Mouse (Mus musculus): ENCODE data around the gene Prickle3. TPM values are rescaled to one million over a fixed set of nuclear protein-coding genes. Genes with fewer than 3 reads are reported as not detected.

Gene Prickle3
- total and polyA plus RNA-seq, 3 experiments = 1.2 to 3.3 TPM; not detected in 1

DNA sequence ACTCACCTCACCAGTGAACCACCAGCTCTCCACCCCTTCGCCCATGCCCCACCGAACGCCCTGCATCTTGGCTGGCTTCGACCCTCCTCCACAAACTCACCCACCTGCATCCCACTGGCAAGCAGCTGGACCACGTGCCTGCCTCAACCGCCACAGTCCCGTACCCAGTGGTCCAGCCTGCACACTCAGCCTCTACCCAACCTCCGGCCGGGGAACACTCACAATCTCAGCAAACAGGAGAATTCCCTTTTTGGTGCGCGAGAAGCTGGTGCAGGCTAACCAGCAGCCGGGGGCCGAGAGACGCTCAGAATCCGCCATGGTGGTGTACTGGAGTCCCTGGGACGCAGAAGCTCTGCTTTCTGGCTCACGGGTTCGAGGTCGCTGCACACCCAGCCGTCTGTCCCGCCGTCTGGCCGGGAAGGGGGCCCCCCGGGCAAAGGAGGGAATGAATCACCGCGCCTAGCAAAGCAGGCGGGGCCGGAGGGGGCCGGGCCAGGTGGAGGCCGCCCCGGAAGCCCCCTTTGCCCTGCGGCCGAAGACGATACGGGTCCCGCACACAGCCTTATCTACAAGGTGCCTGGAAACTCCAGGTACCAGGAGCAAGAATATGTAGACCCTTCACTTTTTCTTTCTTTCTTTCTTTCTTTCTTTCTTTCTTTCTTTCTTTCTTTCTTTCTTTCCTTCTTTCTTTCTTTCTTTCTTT lies 14.0 kb downstream of the Prickle3 start, which contains the start of gene Plp2 (continued):
- no peak for TF ChIP-seq UBTF (IDR thresholded peaks at IDR 0.05; ENCODE audit: borderline replicate concordance, insufficient read depth, low read depth, low read length)
- no peak for TF ChIP-seq E2F4 (IDR thresholded peaks at IDR 0.05; ENCODE audit: borderline replicate concordance, low read depth, low read length)
- no peak for TF ChIP-seq MAFK (IDR thresholded peaks at IDR 0.05; ENCODE audit: borderline replicate concordance, low read depth, low read length)
- TF ChIP-seq GATA1 (IDR thresholded peaks at IDR 0.05; ENCODE audit: low read depth, low read length) = peak; percentile 53

DNA sequence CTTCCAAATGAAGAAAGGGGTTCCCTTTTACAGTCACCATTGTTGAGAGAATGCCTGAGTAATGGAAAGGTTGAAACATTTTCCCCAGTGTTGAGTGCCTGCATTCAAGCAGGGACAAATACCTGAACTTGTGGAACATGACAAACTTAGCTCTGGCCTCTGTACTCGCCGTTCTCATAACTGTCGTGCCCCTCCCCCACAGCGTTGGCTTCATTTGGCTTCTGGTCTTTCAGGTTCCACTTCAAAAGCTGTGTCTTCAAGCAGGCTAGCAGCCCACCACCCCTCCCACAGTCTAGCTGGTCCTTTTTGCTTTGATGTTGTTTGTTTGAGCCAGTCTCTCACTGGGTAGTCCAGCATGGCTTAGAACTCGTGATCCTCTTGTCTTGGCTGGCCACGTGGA lies 15.7 kb downstream of the Prickle3 start:
- Histone ChIP-seq H3K4me1 (ENCODE audit: control insufficient read depth in 1 of 2, insufficient read depth in 2 of 2, low read length in 2 of 2) (peaks cover 11 to 25% of the 10 kb centered on the region in 2 experiments), H3K36me3 (ENCODE audit: control insufficient read depth in 1 of 2, insufficient read depth in 2 of 2, low read length in 2 of 2) (peaks cover 0 to 22% of the 10 kb centered on the region in 2 experiments; a peak in 2 of 4 replicates), H3K4me3 (ENCODE audit: control insufficient read depth in 1 of 2, insufficient read depth in 1 of 2, low read depth in 2 of 2, low read length in 2 of 2) (peak overlapping the region in 1 of 2 experiments; percentile 5; a peak in 1 of 4 replicates), H3K79me2 (ENCODE audit: control insufficient read depth, insufficient read depth, low read length, poor library complexity) (peaks cover 5% of the 10 kb centered on the region; the same call in 1 of the 2 replicates), H3K9ac (ENCODE audit: control insufficient read depth, low read depth, low read length, poor library complexity, severe bottlenecking) (peak overlapping the region; percentile 31; the same call in 1 of the 2 replicates), H3K27me3 (ENCODE audit: control insufficient read depth in 1 of 2, insufficient read depth in 2 of 2, low read length in 2 of 2) (no peaks in the 10 kb centered on the region), H3K27ac (ENCODE audit: control insufficient read depth, low read depth, low read length) (peak overlapping the region; percentile 95), H3K9me3 (replicated peaks; ENCODE audit: insufficient read depth, low read length) (no peaks in the 10 kb centered on the region)
- TF ChIP-seq MYB (IDR thresholded peaks at IDR 0.05; ENCODE audit: low read depth, low read length) = no peak
- TF ChIP-seq CHD2 (IDR thresholded peaks at IDR 0.05; ENCODE audit: low read length) = peak; percentile 51; the same call in 1 of the 2 replicates
- TF ChIP-seq MYC (IDR thresholded peaks at IDR 0.05; ENCODE audit: low read depth, low read length) = peak; percentile 37; the same call in 1 of the 2 replicates
- peak in 1 of 2 experiments; percentile 30; a peak in 2 of 4 replicates for TF ChIP-seq EP300 (IDR thresholded peaks at IDR 0.05; ENCODE audit: low read depth in 1 of 2, low read length in 2 of 2)
- TF ChIP-seq POLR2AphosphoS5 (IDR thresholded peaks at IDR 0.05; ENCODE audit: borderline replicate concordance, low read depth, low read length) = no peak
- peak; percentile 24; the same call in 1 of the 2 replicates for TF ChIP-seq ETS1 (IDR thresholded peaks at IDR 0.05; ENCODE audit: low read depth, low read length)
- TF ChIP-seq POLR2A (IDR thresholded peaks at IDR 0.05; ENCODE audit: control insufficient read depth in 1 of 2, insufficient read depth in 1 of 2, low read depth in 1 of 2, low read length in 2 of 2, poor library complexity in 1 of 2) = no peak
- TF ChIP-seq BHLHE40 (IDR thresholded peaks at IDR 0.05; ENCODE audit: borderline replicate concordance, low read depth, low read length) = 0 out of 2 replicates have a peak, but pooled peaks have one; percentile 16
- peak; percentile 47 for DNase-seq (ENCODE audit: low read depth, low spot score)

DNA sequence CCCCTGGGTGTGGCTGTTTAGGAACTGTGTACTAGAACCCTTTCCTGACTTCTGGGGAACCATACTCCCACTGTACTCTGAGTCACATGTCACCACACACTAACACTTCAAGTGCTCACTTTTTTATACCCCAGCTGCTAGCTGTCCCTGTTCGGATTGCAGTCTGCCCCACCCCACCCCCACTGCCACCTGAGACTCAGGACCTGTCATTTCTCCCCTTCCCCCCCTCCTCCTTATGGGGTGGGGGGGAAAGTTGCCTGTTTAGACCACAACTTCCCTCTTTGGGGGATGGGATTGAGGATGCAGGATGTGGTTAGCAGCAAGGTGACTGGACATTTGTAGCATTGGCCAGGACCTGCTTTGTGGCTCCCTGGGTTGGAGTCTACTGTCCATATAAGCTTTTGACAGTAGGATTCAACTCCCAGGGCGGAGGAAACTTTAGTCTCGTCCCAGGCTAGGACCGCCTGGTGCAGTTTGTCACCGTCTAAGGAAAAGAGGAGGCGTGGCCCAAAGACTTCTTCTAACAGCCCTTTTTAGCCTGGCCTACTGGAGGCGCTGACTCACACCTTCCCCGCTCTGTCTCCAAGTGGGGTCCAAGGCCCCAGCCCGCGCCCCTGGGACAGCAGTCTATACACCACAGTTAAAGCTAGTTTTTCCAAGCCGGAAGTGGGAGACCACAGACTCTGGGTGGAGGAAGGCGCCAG lies 16.7 kb downstream of the Prickle3 start:
- Histone ChIP-seq H3K4me1 (ENCODE audit: control insufficient read depth in 1 of 2, insufficient read depth in 2 of 2, low read length in 2 of 2) (peaks cover 11 to 25% of the 10 kb centered on the region in 2 experiments), H3K27me3 (ENCODE audit: control insufficient read depth in 1 of 2, insufficient read depth in 2 of 2, low read length in 2 of 2) (no peaks in the 10 kb centered on the region), H3K9ac (ENCODE audit: control insufficient read depth, low read depth, low read length, poor library complexity, severe bottlenecking) (peak overlapping the region; percentile 82), H3K27ac (ENCODE audit: control insufficient read depth, low read depth, low read length) (peak overlapping the region; percentile 95), H3K79me2 (ENCODE audit: control insufficient read depth, insufficient read depth, low read length, poor library complexity) (peaks cover 5% of the 10 kb centered on the region; the same call in 1 of the 2 replicates), H3K36me3 (ENCODE audit: control insufficient read depth in 1 of 2, insufficient read depth in 2 of 2, low read length in 2 of 2) (peaks cover 0 to 22% of the 10 kb centered on the region in 2 experiments; a peak in 2 of 4 replicates), H3K4me3 (ENCODE audit: control insufficient read depth in 1 of 2, insufficient read depth in 1 of 2, low read depth in 2 of 2, low read length in 2 of 2) (peak overlapping the region; percentile 67 to 81), H3K9me3 (replicated peaks; ENCODE audit: insufficient read depth, low read length) (no peaks in the 10 kb centered on the region)
- DNase-seq (ENCODE audit: low read depth, low spot score) = peak; percentile 92
- TF ChIP-seq USF1 (IDR thresholded peaks at IDR 0.05; ENCODE audit: low read depth, low read length) (peak; percentile 76), GABPA (IDR thresholded peaks at IDR 0.05; ENCODE audit: low read depth, low read length) (no peak), ETS1 (IDR thresholded peaks at IDR 0.05; ENCODE audit: low read depth, low read length) (peak; percentile 89), KAT2A (conservative IDR thresholded peaks at IDR 0.05; ENCODE audit: low read depth, low read length) (no peak; the same call in 1 of the 2 replicates), NELFE (IDR thresholded peaks at IDR 0.05; ENCODE audit: low read depth, low read length) (peak; percentile 74), RCOR1 (IDR thresholded peaks at IDR 0.05; ENCODE audit: low read depth, low read length) (peak; percentile 69), CHD2 (IDR thresholded peaks at IDR 0.05; ENCODE audit: low read length) (peak; percentile 83), BHLHE40 (IDR thresholded peaks at IDR 0.05; ENCODE audit: borderline replicate concordance, low read depth, low read length) (0 out of 2 replicates have a peak, but pooled peaks have one; percentile 54), MYC (IDR thresholded peaks at IDR 0.05; ENCODE audit: low read depth, low read length) (peak; percentile 46; the same call in 1 of the 2 replicates), SMC3 (IDR thresholded peaks at IDR 0.05; ENCODE audit: low read depth, low read length) (no peak), SIN3A (IDR thresholded peaks at IDR 0.05; ENCODE audit: low read length) (peak; percentile 88; the same call in 1 of the 2 replicates), GATA1 (IDR thresholded peaks at IDR 0.05; ENCODE audit: low read depth, low read length) (no peak), ZMIZ1 (IDR thresholded peaks at IDR 0.05; ENCODE audit: low read depth, low read length) (peak; percentile 86; the same call in 1 of the 2 replicates), POLR2AphosphoS2 (IDR thresholded peaks at IDR 0.05; ENCODE audit: low read length) (0 out of 2 replicates have a peak, but pooled peaks have one; percentile 44), NRF1 (IDR thresholded peaks at IDR 0.05; ENCODE audit: insufficient read depth, low read depth, low read length, poor library complexity, severe bottlenecking) (no peak), TAL1 (IDR thresholded peaks at IDR 0.05; ENCODE audit: low read length) (no peak), MAX (IDR thresholded peaks at IDR 0.05; ENCODE audit: low read length) (peak; percentile 47), HCFC1 (IDR thresholded peaks at IDR 0.05; ENCODE audit: low read depth, low read length) (no peak; the same call in 1 of the 2 replicates)

All from MEL (cell line).